Mouse (Mus musculus) embryo, embryonic 11.5 days (tissue): ENCODE results near the gene Gm16430.
"Not testable (repeated sequence)": the region's sequence is repeated elsewhere in the genome, so short reads cannot be mapped to it uniquely, and the experiment has no call there.

Source experiments
- DNase-seq: peaks from one replicate; pipeline ENCODE4 v3.0.0-alpha.2; 2012; ENCODE audit warnings: low read depth, low spot score

Gm16430 gene

GRCm38 (mm10) chrX:54621911-54622310 is at the start of gene Gm16430:
Gene Gm16430 (plus strand): TSS chrX:54622211.
- DNase-seq = not testable (repeated sequence)
